Mouse (Mus musculus): Measurements from ENCODE around the gene Dpp8. TPM values are rescaled to one million over a fixed set of nuclear protein-coding genes. Genes with fewer than 3 reads are reported as not detected.
"Not testable (repeated sequence)": the region's sequence is repeated elsewhere in the genome, so short reads cannot be mapped to it uniquely, and the experiment has no call there.

Dpp8 gene
- polyA plus RNA-seq, 1 experiment from 2014 or later: 34.8 TPM

DNA sequence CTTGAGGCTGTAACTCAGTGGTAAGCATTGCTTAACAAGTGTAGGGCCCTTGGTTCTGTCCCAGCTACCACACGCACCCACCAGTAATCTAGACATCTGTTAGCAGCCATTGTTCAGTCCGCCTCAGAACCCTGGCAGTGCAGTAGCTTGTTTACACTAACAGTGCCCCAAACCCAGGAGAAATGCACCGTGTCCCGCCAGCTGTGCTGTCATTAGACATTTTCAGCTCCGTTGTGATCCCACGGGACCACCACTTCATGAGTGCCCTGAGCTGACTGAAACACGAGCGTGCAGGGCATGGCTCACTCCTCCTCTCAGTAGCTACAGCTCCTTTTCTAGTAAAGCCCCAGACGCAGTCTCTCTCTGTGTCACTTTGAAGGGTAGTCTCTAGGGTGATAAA lies 41.3 kb downstream of the Dpp8 start:
- H3K9ac ChIP-seq: no peak overlapping the region
- ATAC-seq (ENCODE audit: insufficient read depth) (no peak), DNase-seq (no peak)
- H3K27ac ChIP-seq (ENCODE audit: low read depth): no peak overlapping the region
- H3K9me3 ChIP-seq (ENCODE audit: low read depth, low read length): no peaks in the 10 kb centered on the region
- H3K27me3 ChIP-seq (ENCODE audit: insufficient read depth, low read length): no peaks in the 10 kb centered on the region
- no peak overlapping the region for H3K4me2 ChIP-seq
- H3K36me3 ChIP-seq (ENCODE audit: insufficient read depth): peaks cover 70% of the 10 kb centered on the region
- TF ChIP-seq CTCF (IDR thresholded peaks at IDR 0.05; ENCODE audit: low read depth): no peak
- WGBS: 47% methylated on average over 9 of the region's 9 CpGs
- H3K4me3 ChIP-seq (ENCODE audit: low read depth, low read length): no peak overlapping the region
- H3K4me1 ChIP-seq (ENCODE audit: insufficient read depth): no peaks in the 10 kb centered on the region

DNA sequence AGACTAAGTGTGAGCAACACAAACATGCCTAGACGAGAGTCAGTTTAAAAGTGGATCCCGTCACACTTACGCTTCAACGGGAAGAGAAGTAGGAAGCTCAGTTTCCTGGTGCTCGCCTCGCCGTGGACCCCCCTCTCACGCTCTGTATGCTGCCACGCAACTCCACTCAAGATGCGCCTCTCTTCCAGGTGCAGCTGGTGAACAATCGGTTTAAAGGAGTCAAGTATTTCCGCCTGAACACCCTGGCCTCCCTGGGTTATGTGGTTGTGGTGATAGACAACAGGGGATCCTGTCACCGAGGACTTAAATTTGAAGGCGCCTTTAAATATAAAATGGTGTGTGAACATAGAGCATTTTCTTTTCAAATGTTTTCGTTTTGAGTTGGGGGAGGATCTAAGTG lies 42.0 kb downstream of the Dpp8 start:
- WGBS: 80% methylated on average over 15 of the region's 15 CpGs
- H3K36me3 ChIP-seq (ENCODE audit: insufficient read depth): peaks cover 70% of the 10 kb centered on the region
- ATAC-seq (ENCODE audit: insufficient read depth): no peak
- no peak overlapping the region for H3K4me3 ChIP-seq (ENCODE audit: low read depth, low read length)
- DNase-seq: no peak
- no peaks in the 10 kb centered on the region for H3K9me3 ChIP-seq (ENCODE audit: low read depth, low read length)
- H3K27ac ChIP-seq (ENCODE audit: low read depth): no peak overlapping the region
- no peak for TF ChIP-seq CTCF (IDR thresholded peaks at IDR 0.05; ENCODE audit: low read depth)
- H3K27me3 ChIP-seq (ENCODE audit: insufficient read depth, low read length): no peaks in the 10 kb centered on the region
- H3K4me2 ChIP-seq: no peak overlapping the region
- H3K4me1 ChIP-seq (ENCODE audit: insufficient read depth): no peaks in the 10 kb centered on the region
- H3K9ac ChIP-seq: no peak overlapping the region

- Histone ChIP-seq H3K27ac (ENCODE audit: low read depth) (no peak overlapping the region), H3K4me2 (no peak overlapping the region), H3K9ac (no peak overlapping the region), H3K4me1 (ENCODE audit: insufficient read depth) (no peaks in the 10 kb centered on the region), H3K4me3 (ENCODE audit: low read depth, low read length) (no peak overlapping the region), H3K27me3 (ENCODE audit: insufficient read depth, low read length) (no peaks in the 10 kb centered on the region), H3K36me3 (ENCODE audit: insufficient read depth) (peaks cover 70% of the 10 kb centered on the region), H3K9me3 (ENCODE audit: low read depth, low read length) (no peaks in the 10 kb centered on the region)
- 83% methylated on average over 6 of the region's 6 CpGs for WGBS
- ATAC-seq (ENCODE audit: insufficient read depth): no peak
- TF ChIP-seq CTCF (IDR thresholded peaks at IDR 0.05; ENCODE audit: low read depth): no peak
- DNase-seq: no peak
Observed at GRCm38 (mm10) chr9:65074855-65075493, 42.8 kb downstream of the Dpp8 start.

DNA sequence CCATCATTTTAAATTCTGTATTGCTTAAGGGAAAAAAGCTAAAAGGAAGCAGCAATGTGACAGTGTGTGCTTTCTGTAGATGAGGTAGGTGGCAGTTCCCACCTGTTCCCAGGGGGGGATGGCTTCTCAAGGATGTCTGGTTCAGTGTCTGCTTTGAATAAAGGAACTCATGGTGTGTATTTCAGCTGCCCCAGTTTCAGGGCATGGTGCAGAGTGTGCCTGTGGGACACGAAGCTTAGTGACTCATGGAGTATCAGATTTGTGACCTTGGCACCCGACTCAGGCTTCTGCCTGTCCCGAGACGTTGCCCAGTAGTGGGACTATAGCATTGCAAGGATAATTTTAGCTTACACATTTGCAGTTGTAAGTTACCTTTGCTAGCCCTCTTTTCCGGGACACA lies 45.3 kb downstream of the Dpp8 start:
- Histone ChIP-seq H3K4me2 (no peak overlapping the region), H3K27me3 (ENCODE audit: insufficient read depth, low read length) (no peaks in the 10 kb centered on the region), H3K9me3 (ENCODE audit: low read depth, low read length) (no peaks in the 10 kb centered on the region), H3K9ac (no peak overlapping the region), H3K36me3 (ENCODE audit: insufficient read depth) (peaks cover 79% of the 10 kb centered on the region), H3K4me3 (ENCODE audit: low read depth, low read length) (no peak overlapping the region), H3K27ac (ENCODE audit: low read depth) (no peak overlapping the region), H3K4me1 (ENCODE audit: insufficient read depth) (no peaks in the 10 kb centered on the region)
- TF ChIP-seq CTCF (IDR thresholded peaks at IDR 0.05; ENCODE audit: low read depth): no peak
- DNase-seq (no peak), ATAC-seq (ENCODE audit: insufficient read depth) (no peak)
- WGBS: 86% methylated on average over 5 of the region's 5 CpGs

DNA sequence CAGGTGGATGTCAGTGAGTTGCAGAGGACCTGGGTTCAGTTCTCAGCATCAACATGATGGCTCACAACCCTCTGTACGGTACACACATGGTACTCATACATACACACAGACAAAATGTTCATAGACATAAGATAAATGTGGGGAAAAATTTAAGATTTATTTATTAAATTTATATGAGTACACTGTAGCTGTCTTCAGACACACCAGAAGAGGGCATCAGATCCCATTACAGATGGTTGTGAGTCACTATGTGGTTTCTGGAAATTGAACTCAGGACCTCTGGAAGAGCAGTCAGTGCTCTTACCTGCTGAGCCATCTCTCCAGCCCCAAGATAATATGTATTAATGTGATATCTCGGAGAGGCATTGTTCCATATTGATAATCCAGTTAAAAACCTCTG lies 47.9 kb downstream of the Dpp8 start:
- not testable (repeated sequence) for H3K4me2 ChIP-seq; H3K4me3 ChIP-seq (ENCODE audit: low read depth, low read length); H3K9me3 ChIP-seq (ENCODE audit: low read depth, low read length); H3K4me1 ChIP-seq (ENCODE audit: insufficient read depth); ATAC-seq (ENCODE audit: insufficient read depth); H3K27me3 ChIP-seq (ENCODE audit: insufficient read depth, low read length); H3K27ac ChIP-seq (ENCODE audit: low read depth); H3K9ac ChIP-seq; DNase-seq
- peaks cover 86% of the 10 kb centered on the region for H3K36me3 ChIP-seq (ENCODE audit: insufficient read depth)
- 91% methylated on average over 2 of the region's 2 CpGs for WGBS

DNA sequence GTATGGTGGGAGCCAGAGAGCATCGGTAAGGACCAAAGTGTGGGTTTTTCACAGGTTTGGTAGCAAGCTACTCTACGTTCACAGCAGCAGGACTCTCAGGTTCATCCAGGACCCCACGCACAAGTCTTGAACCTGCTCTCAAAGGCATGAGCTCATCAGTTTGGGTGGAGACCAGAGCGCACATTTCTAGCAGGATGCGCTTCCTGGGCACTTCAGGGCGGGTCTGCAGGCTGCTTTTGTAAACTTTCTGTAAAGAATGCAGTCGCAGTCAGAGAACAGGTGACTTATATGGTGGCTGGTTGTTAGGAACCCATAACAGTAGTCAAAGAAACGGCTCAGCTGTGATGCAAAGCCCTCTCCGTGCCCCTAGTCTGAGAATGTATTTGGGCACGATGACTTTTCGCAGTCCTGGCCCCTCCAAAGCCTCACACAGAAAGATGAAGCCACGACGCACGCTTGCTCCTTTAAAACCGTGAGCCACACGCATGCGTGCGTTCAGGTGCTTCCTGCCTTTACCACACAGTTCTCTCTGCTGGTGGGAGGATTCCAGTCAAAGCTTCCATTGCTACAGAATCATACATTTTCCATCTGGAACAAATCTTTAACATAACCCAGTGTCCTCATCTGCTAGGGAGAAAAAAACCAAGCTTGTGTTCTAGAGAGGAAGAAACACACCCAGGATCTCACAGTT lies 51.0 kb downstream of the Dpp8 start:
- 90% methylated on average over 18 of the region's 18 CpGs for WGBS
- Histone ChIP-seq H3K9me3 (ENCODE audit: low read depth, low read length) (no peaks in the 10 kb centered on the region), H3K9ac (no peak overlapping the region), H3K4me2 (no peak overlapping the region), H3K36me3 (ENCODE audit: insufficient read depth) (peaks cover 56% of the 10 kb centered on the region), H3K27ac (ENCODE audit: low read depth) (no peak overlapping the region), H3K4me3 (ENCODE audit: low read depth, low read length) (no peak overlapping the region), H3K27me3 (ENCODE audit: insufficient read depth, low read length) (no peaks in the 10 kb centered on the region), H3K4me1 (ENCODE audit: insufficient read depth) (no peaks in the 10 kb centered on the region)
- no peak for TF ChIP-seq CTCF (IDR thresholded peaks at IDR 0.05; ENCODE audit: low read depth)
- DNase-seq (no peak), ATAC-seq (ENCODE audit: insufficient read depth) (no peak)

- no peak overlapping the region for H3K27ac ChIP-seq (ENCODE audit: low read depth)
Observed at GRCm38 (mm10) chr9:65084198-65084807, 52.1 kb downstream of the Dpp8 start.

More at GRCm38 (mm10) chr9:65084198-65084807, 52.1 kb downstream of the Dpp8 start:
- no peak overlapping the region for H3K9ac ChIP-seq
- H3K4me3 ChIP-seq (ENCODE audit: low read depth, low read length): no peak overlapping the region
- no peak overlapping the region for H3K4me2 ChIP-seq
- no peaks in the 10 kb centered on the region for H3K9me3 ChIP-seq (ENCODE audit: low read depth, low read length)
- no peak for ATAC-seq (ENCODE audit: insufficient read depth)
- peaks cover 46% of the 10 kb centered on the region for H3K36me3 ChIP-seq (ENCODE audit: insufficient read depth)
- DNase-seq: no peak
- TF ChIP-seq CTCF (IDR thresholded peaks at IDR 0.05; ENCODE audit: low read depth): no peak
- H3K4me1 ChIP-seq (ENCODE audit: insufficient read depth): no peaks in the 10 kb centered on the region
- 76% methylated on average over 7 of the region's 7 CpGs for WGBS
- no peaks in the 10 kb centered on the region for H3K27me3 ChIP-seq (ENCODE audit: insufficient read depth, low read length)
